Mouse (Mus musculus): ENCODE data around the gene 9130230L23Rik.

GRCm38 (mm10) chr5:65991191-65991590 is 12.9 kb downstream of the 9130230L23Rik start:
- TF ChIP-seq CTCF (IDR thresholded peaks at IDR 0.05 in 2 of 3, conservative IDR thresholded peaks at IDR 0.05 in 1 of 3; ENCODE audit: control insufficient read depth in 1 of 3, insufficient read depth in 1 of 3, low read depth in 2 of 3, low read length in 3 of 3, poor library complexity in 1 of 3, severe bottlenecking in 1 of 3) (no peak), RAD21 (IDR thresholded peaks at IDR 0.05; ENCODE audit: low read depth, low read length) (no peak), NRF1 (IDR thresholded peaks at IDR 0.05; ENCODE audit: insufficient read depth, low read depth, low read length, poor library complexity, severe bottlenecking) (no peak), POLR2A (IDR thresholded peaks at IDR 0.05; ENCODE audit: control insufficient read depth in 1 of 2, insufficient read depth in 1 of 2, low read depth in 1 of 2, low read length in 2 of 2, poor library complexity in 1 of 2) (no peak), TCF12 (IDR thresholded peaks at IDR 0.05; ENCODE audit: low read depth, low read length) (no peak), ZC3H11A (IDR thresholded peaks at IDR 0.05; ENCODE audit: low read depth, low read length) (no peak), GATA1 (IDR thresholded peaks at IDR 0.05; ENCODE audit: low read depth, low read length) (no peak), MXI1 (IDR thresholded peaks at IDR 0.05; ENCODE audit: low read depth, low read length) (no peak)

All from MEL (cell line).